Mouse (Mus musculus) adrenal gland, adult (tissue): ENCODE data around the gene Sacs.

Experiments used
- DNase-seq, 2 experiments: peaks; one replicate each; pipeline ENCODE4 v3.0.0; 2022 to 2023; ENCODE audit warnings: low spot score in 1 of 2; ENCODE audit not compliant: inconsistent age in 2 of 2

The Sacs gene

DNA sequence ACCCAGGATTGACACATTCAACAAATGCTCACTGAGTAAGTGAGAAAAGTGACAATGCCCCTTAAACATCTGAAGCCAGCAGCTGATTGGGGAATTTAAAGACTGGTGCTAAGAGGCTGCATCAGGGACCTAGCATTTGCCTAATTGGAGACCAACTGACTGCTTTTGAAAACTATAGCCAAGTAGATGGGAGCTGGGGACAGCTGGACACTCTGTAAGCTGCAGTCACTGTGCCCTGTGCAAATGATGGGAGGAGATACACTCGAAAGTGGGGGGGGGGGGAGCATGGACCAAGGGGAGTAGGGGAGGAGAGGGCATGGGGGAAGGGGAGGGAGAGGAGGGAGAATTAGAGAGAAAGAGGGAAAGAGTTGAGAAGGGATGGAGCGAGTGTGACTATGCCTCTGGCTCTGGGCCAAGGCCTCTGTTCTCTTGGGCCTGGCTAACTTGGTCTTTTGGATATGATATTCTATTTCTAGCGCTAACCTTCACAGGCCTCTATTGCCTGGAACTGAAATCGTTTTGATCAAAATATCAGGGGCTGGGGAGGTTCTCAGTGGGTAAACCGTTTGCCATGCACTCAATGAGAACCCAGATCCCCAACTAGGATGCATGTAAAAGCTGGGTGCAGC lies 97.7 kb downstream of the Sacs start:
- DNase-seq, result peak; percentile 10 to 53

GRCm38 (mm10) chr14:61237101-61237654 lies 98.9 kb downstream of the Sacs start:
- DNase-seq, result no peak

- DNase-seq, result peak; percentile 29 to 58
These were observed 100.5 kb downstream of the Sacs start for GRCm38 (mm10) chr14:61238751-61239150.

- peak in 1 of 2 experiments; percentile 23 for DNase-seq
These were observed 104.4 kb downstream of the Sacs start for GRCm38 (mm10) chr14:61242611-61243010.

GRCm38 (mm10) chr14:61246444-61246843 lies 108.2 kb downstream of the Sacs start:
- DNase-seq, result no peak

DNA sequence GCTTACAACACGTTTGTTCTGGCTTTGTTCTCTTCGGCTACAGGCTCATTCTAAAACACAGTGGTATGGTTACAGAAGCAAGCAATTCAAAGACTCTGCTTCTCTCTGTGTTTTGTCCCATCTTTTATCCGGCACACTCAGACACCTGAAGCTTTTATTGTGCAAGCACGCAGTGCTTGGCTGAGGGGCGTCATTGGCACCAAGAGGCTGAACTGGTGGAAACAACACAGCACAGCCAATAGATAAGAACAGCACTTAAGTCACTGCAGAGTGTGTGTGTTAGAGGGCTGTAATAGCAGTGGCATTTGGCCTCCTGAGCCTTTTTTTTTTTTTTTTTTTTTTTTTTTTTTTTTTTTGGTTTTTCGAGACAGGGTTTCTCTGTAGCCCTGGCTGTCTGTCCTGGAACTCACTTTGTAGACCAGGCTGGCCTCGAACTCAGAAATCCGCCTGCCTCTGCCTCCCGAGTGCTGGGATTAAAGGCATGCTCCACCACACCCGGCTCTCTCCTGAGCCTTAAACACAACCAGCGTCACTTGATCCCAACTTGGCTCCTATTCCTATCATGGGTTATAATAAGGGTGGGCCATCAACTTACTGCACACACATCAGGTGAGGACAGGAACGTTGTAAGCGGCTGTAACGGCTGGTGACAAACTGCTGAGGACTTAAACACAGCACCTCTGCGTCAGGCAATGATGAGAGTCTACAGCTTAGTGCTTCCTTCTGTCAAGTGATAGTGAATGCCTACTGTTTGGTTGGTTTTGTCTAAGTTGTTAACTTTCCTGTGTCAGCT lies 114.5 kb downstream of the Sacs start:
- no peak for DNase-seq

- DNase-seq, result no peak
These were observed 120.1 kb downstream of the Sacs start, which contains the start of gene Sgcg for GRCm38 (mm10) chr14:61258352-61258751. Gene Sgcg, minus strand, starts transcription at chr14:61258490.

DNA sequence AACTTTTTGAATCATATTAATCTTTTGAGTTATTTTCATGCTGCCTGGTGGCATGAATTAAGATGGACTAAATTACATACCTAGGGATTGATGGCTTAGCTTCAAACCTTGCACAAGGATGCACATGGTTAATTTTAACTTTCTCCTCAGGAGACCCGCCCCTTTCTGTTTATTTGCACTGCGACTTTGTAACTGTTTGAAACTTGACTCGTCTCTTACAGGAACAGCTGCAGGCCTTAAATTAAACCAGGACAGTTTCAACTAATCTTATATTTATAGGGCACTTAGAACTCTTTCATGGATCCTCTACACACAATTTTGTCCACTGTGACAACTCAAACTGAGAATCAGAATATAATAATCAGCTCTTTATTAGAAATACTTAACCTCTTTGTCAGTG lies 120.8 kb downstream of the Sacs start:
- no peak for DNase-seq

DNA sequence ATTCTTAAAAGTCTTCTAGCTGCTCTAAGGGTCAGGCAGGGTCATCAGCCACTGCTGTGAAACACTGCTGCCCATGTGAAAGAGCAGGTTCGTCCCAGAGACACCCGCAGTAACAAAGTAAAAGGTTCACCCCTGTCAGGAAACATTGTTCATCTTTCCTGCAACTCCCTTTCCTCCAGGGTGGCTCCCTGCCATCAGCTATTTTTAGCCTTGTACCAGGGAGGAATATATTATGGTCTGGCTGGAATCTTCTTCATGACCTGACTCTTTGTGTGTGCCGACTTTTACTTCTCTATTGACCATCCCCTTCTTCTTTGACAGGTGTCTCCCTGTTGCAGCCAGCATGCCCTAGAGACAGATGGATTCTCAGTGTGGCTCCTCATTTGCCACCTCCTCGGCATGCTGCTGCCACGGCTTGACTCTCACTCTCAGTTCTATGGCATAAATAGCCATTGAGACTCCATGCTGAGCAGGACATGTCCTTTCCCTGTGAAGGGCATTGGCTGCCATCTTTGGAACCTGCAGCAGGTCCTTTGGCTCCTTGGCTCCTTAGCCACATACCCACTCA lies 129.7 kb downstream of the Sacs start:
- DNase-seq, result no peak

- DNase-seq, result no peak
These were observed 136.3 kb downstream of the Sacs start for GRCm38 (mm10) chr14:61274414-61275198.

- DNase-seq, result peak; percentile 40 to 77
These were observed 139.0 kb downstream of the Sacs start for GRCm38 (mm10) chr14:61277285-61277684.

DNA sequence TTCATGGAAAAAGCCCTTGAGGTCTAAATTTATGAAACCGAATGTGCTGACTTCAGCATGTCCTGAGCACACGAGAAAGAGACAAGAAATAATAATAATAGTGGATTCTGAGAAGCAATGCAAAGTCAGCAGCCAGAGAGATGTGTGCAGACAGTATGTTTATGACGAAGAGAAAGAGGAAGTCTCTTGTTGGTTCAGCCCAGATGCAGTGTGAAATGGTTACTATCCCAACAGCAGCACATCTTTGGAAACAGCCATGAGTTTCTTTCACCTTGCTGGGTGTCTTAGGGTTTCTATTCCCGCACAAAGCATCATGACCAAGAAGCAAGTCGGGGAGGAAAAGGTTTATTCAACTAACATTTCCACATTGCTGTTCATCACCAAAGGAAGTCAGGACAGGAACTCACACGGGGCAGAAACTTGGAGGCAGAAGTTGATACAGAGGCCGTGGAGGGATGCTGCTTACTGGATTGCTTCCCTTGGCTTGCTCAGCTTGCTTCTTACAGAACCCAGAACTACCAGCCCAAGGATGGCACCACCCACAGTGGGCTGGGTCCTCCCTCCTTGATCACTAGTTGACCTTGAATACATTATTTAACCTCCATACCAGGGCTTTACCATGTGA lies 140.5 kb downstream of the Sacs start:
- DNase-seq, result peak in 1 of 2 experiments; percentile 19

- DNase-seq, result no peak
These were observed 150.5 kb downstream of the Sacs start for GRCm38 (mm10) chr14:61288606-61289286.
